Mouse (Mus musculus): ENCODE data around the gene Ten1. TPM values are rescaled to one million over a fixed set of nuclear protein-coding genes. Genes with fewer than 3 reads are reported as not detected.

Gene Ten1
- 67.6 and 68.9 TPM in 2 replicates for polyA plus RNA-seq (2016; fragmentation: Nextera tagmentation; extraction: Ambion mirVana)

- Histone ChIP-seq H3K4me1 (peaks cover 10% of the 10 kb centered on the region), H3K27ac (peak within 1 kb of the TSS; percentile 94), H3K4me2 (replicated peaks) (peak within 1 kb of the TSS; percentile 74), H3K9ac (peak within 1 kb of the TSS; percentile 84), H3K36me3 (peaks cover 5% of the 10 kb centered on the region; the same call in 1 of the 2 replicates), H3K4me3 (peak within 1 kb of the TSS; percentile 73), H3K9me3 (no peaks in the 10 kb centered on the region), H3K27me3 (replicated peaks) (no peaks in the 10 kb centered on the region)
- WGBS = under 1% methylated on average over 62 of the region's 62 CpGs
- peak; percentile 98 for ATAC-seq (ENCODE audit: low FRiP score, low read depth)
Measured at GRCm38 (mm10) chr11:116198639-116199531, at the start of gene Ten1, which contains the start of gene Acox1. Gene Ten1 (plus strand): TSS chr11:116198855. Gene Acox1 (minus strand): TSS chr11:116199045.

- no peak overlapping the region for H3K4me3 ChIP-seq
- H3K9me3 ChIP-seq = no peaks in the 10 kb centered on the region
- H3K27me3 ChIP-seq (replicated peaks) = no peaks in the 10 kb centered on the region
- no peak overlapping the region for H3K9ac ChIP-seq
- no peaks in the 10 kb centered on the region for H3K4me1 ChIP-seq
- H3K27ac ChIP-seq = no peak overlapping the region
- no peak for ATAC-seq (ENCODE audit: low FRiP score, low read depth)
- peaks cover 99% of the 10 kb centered on the region for H3K36me3 ChIP-seq
- WGBS = 84% methylated on average over 6 of the region's 6 CpGs
- no peak overlapping the region for H3K4me2 ChIP-seq (replicated peaks)
Measured at GRCm38 (mm10) chr11:116149341-116149740, 49.3 kb upstream of the Ten1 start.

DNA sequence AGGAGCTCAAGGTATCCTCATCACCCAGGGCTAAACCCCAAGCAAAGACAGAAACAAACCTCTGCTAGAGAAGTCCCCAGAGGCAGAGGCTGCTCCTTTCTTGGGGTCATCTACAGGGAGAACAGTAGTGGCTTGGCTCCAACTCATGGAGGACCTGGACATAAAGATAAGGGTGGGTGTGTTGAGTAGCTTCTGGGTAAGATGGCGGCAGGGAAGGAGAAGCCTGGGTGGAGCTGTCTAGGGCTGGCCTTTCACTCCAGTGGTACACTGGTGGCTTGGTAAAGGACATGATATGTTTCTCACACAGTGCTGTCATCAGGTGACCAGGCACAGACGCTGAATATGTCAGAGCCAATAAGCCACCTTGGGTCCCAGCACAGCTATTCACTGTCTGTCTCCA lies 47.7 kb upstream of the Ten1 start:
- no peaks in the 10 kb centered on the region for H3K4me1 ChIP-seq
- no peaks in the 10 kb centered on the region for H3K9me3 ChIP-seq
- no peaks in the 10 kb centered on the region for H3K27me3 ChIP-seq (replicated peaks)
- no peak overlapping the region for H3K4me3 ChIP-seq
- 94% methylated on average over 2 of the region's 2 CpGs for WGBS
- no peak overlapping the region for H3K9ac ChIP-seq
- no peak for ATAC-seq (ENCODE audit: low FRiP score, low read depth)
- H3K4me2 ChIP-seq (replicated peaks) = no peak overlapping the region
- H3K27ac ChIP-seq = no peak overlapping the region
- peaks cover 99% of the 10 kb centered on the region for H3K36me3 ChIP-seq

- Histone ChIP-seq H3K9ac (no peak overlapping the region), H3K27ac (no peak overlapping the region), H3K9me3 (no peaks in the 10 kb centered on the region), H3K4me3 (no peak overlapping the region), H3K27me3 (replicated peaks) (no peaks in the 10 kb centered on the region), H3K4me2 (replicated peaks) (no peak overlapping the region), H3K36me3 (peaks cover 63% of the 10 kb centered on the region), H3K4me1 (peaks cover 22% of the 10 kb centered on the region)
- WGBS = 64% methylated on average over 12 of the region's 12 CpGs
- no peak for ATAC-seq (ENCODE audit: low FRiP score, low read depth)
Measured at GRCm38 (mm10) chr11:116161312-116161711, 37.3 kb upstream of the Ten1 start.

DNA sequence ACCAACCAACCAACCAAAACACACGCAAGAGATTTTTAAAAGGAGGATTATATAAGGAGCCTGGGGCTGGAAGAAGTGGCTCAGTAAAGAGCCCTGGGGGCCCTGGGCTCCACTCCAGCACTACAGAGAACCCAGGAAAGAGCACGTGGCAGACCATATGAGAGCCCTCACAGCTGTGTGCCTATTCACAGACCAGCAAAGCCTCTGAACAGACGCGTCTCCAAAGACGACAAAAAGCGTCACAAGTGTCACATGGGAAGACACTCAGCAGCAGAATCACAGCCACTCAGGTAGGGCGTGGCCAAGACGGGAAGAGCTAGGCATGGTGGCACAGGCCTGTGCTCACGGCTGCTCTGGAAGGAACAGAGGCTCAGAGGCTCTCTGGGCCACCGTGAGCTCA lies 36.5 kb upstream of the Ten1 start:
- ATAC-seq (ENCODE audit: low FRiP score, low read depth) = no peak
- Histone ChIP-seq H3K27me3 (replicated peaks) (no peaks in the 10 kb centered on the region), H3K9me3 (no peaks in the 10 kb centered on the region), H3K36me3 (peaks cover 55% of the 10 kb centered on the region), H3K27ac (no peak overlapping the region), H3K4me2 (replicated peaks) (0 out of 2 replicates have a peak overlapping the region, but pooled peaks have one; percentile 23), H3K4me1 (peaks cover 30% of the 10 kb centered on the region), H3K9ac (peak overlapping the region; percentile 29; the same call in 1 of the 2 replicates), H3K4me3 (no peak overlapping the region)
- WGBS = 70% methylated on average over 10 of the region's 10 CpGs

DNA sequence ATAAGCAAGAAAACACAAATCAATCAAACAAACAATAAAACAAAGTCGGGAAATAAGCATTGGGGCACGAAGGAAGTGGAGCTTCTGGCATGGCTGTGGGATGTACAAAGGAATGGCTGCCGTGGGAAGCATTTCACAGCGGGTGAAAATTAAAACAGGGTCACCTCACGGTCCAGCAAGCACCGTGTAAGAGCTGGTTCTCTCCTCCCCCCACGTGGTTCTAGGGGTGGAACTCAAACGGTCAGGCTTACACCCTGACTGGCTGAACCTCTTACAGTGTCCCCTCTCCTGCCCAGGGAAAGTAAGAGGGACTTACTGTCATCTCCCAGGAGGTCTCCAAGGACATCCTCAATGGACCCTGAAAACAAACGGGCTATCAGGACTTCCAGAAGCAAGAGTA lies 35.7 kb upstream of the Ten1 start:
- H3K4me2 ChIP-seq (replicated peaks) = peak overlapping the region; percentile 23
- no peak overlapping the region for H3K4me3 ChIP-seq
- peaks cover 46% of the 10 kb centered on the region for H3K36me3 ChIP-seq
- H3K9ac ChIP-seq = no peak overlapping the region
- no peaks in the 10 kb centered on the region for H3K27me3 ChIP-seq (replicated peaks)
- H3K9me3 ChIP-seq = no peaks in the 10 kb centered on the region
- peaks cover 31% of the 10 kb centered on the region for H3K4me1 ChIP-seq
- ATAC-seq (ENCODE audit: low FRiP score, low read depth) = no peak
- WGBS = 24% methylated on average over 9 of the region's 9 CpGs
- H3K27ac ChIP-seq = no peak overlapping the region

- peak overlapping the region; percentile 66 for H3K4me2 ChIP-seq (replicated peaks)
- peaks cover 21% of the 10 kb centered on the region for H3K36me3 ChIP-seq
- peak overlapping the region; percentile 75; the same call in 1 of the 2 replicates for H3K27ac ChIP-seq
- H3K9me3 ChIP-seq = no peaks in the 10 kb centered on the region
- no peak for ATAC-seq (ENCODE audit: low FRiP score, low read depth)
- no peaks in the 10 kb centered on the region for H3K27me3 ChIP-seq (replicated peaks)
- H3K9ac ChIP-seq = peak overlapping the region; percentile 79
- peaks cover 28% of the 10 kb centered on the region for H3K4me1 ChIP-seq
- H3K4me3 ChIP-seq = peak overlapping the region; percentile 73
- WGBS = 16% methylated on average over 6 of the region's 6 CpGs
Measured at GRCm38 (mm10) chr11:116167232-116167631, 31.4 kb upstream of the Ten1 start.

GRCm38 (mm10) chr11:116167884-116168439 lies 30.7 kb upstream of the Ten1 start, which contains the start of gene Fbf1:
Gene Fbf1 (minus strand): TSS chr11:116168166.
- H3K9me3 ChIP-seq = no peaks in the 10 kb centered on the region
- peak within 1 kb of the TSS; percentile 66 for H3K4me2 ChIP-seq (replicated peaks)
- H3K4me1 ChIP-seq = peaks cover 21% of the 10 kb centered on the region
- peak within 1 kb of the TSS; percentile 79 for H3K9ac ChIP-seq
- peak; percentile 97 for ATAC-seq (ENCODE audit: low FRiP score, low read depth)
- WGBS = under 1% methylated on average over 40 of the region's 40 CpGs
- peak within 1 kb of the TSS; percentile 75 for H3K27ac ChIP-seq
- peaks cover 28% of the 10 kb centered on the region for H3K36me3 ChIP-seq
- peak within 1 kb of the TSS; percentile 73 for H3K4me3 ChIP-seq
- H3K27me3 ChIP-seq (replicated peaks) = no peaks in the 10 kb centered on the region

- no peak overlapping the region for H3K9ac ChIP-seq
- H3K4me2 ChIP-seq (replicated peaks) = no peak overlapping the region
- 85% methylated on average over 3 of the region's 3 CpGs for WGBS
- H3K4me1 ChIP-seq = peaks cover 12% of the 10 kb centered on the region
- no peak overlapping the region for H3K27ac ChIP-seq
- ATAC-seq (ENCODE audit: low FRiP score, low read depth) = no peak
- peaks cover 40% of the 10 kb centered on the region for H3K36me3 ChIP-seq
- no peaks in the 10 kb centered on the region for H3K27me3 ChIP-seq (replicated peaks)
- no peak overlapping the region for H3K4me3 ChIP-seq
- no peaks in the 10 kb centered on the region for H3K9me3 ChIP-seq
Measured at GRCm38 (mm10) chr11:116169214-116169613, 29.4 kb upstream of the Ten1 start.

DNA sequence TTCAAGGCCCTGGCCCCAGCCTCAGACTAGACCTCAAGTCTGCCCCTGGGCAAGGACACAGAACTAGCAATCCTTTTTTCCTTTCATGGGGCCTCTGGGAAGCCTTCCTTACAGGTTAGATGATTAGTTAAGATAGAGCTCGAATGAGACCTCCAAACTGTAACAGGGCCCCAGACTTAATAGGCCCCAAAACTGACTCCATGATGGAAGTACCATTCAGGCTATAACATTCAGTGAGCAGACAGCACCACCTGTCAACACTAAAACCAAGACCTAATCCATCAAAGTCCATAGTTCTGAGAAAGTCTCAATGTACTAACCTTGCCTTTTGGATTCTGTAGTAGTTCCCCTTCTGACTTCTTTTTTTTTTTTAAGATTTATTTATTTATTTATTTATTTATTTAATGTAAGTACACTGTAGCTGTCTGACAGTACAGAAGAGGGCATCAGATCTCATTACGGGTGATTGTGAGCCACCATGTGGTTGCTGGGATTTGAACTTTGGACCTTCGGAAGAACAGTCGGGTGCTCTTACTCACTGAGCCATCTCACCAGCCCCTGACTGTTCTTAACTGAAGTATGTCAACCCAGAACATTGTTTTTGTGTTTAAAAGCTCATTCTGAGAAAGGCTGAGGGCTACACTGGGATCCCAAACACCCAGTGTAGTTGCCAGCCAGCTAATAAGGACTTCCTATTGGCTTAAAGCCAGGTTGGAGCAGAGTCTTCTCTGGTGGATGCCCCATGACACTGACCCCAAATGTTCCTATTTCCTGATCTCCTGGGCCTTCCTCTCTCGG lies 28.5 kb upstream of the Ten1 start:
- Histone ChIP-seq H3K4me2 (replicated peaks) (no peak overlapping the region), H3K36me3 (peaks cover 44% of the 10 kb centered on the region), H3K4me3 (no peak overlapping the region), H3K27ac (no peak overlapping the region), H3K4me1 (peaks cover 12% of the 10 kb centered on the region), H3K9ac (no peak overlapping the region), H3K9me3 (no peaks in the 10 kb centered on the region), H3K27me3 (replicated peaks) (no peaks in the 10 kb centered on the region)
- ATAC-seq (ENCODE audit: low FRiP score, low read depth) = no peak
- 85% methylated on average over 5 of the region's 5 CpGs for WGBS

GRCm38 (mm10) chr11:116171959-116172358 lies 26.7 kb upstream of the Ten1 start:
- Histone ChIP-seq H3K9ac (no peak overlapping the region), H3K4me3 (no peak overlapping the region), H3K27me3 (replicated peaks) (no peaks in the 10 kb centered on the region), H3K9me3 (no peaks in the 10 kb centered on the region), H3K4me2 (replicated peaks) (no peak overlapping the region), H3K4me1 (peaks cover 3% of the 10 kb centered on the region; the same call in 1 of the 2 replicates), H3K36me3 (peaks cover 51% of the 10 kb centered on the region), H3K27ac (no peak overlapping the region)
- ATAC-seq (ENCODE audit: low FRiP score, low read depth) = no peak
- WGBS = 92% methylated on average over 2 of the region's 2 CpGs

All from neural tube, embryonic 12.5 days (tissue).